Mouse (Mus musculus) heart, embryonic 11.5 days (tissue): Measurements from ENCODE around the gene Tbata. TPM values are rescaled to one million over a fixed set of nuclear protein-coding genes. Genes with fewer than 3 reads are reported as not detected.

Experiments
- ATAC-seq: fragments of 200-750 bp; cut with Nextera tagmentation; replicated peaks from 2 replicates; pipeline ENCODE4 v1.8.0; 2017; ENCODE audit warnings: moderate library complexity; ENCODE audit not compliant: insufficient number of reproducible peaks, low FRiP score, low TSS enrichment
- H3K27ac ChIP-seq: fragments of 300-500 bp; sonication (generic); 2 replicates; pipeline ENCODE4 v1.5.1; 2014; ENCODE audit warnings: mild to moderate bottlenecking, low read depth, low read length
- H3K27me3 ChIP-seq: fragments of 300-500 bp; sonication (generic); 2 replicates; pipeline ENCODE4 v1.6.1; 2014; ENCODE audit warnings: mild to moderate bottlenecking, low read length, mixed read lengths; ENCODE audit not compliant: control insufficient read depth, insufficient read depth
- H3K36me3 ChIP-seq: fragments of 300-500 bp; sonication (generic); 2 replicates; pipeline ENCODE4 v1.6.1; 2014; ENCODE audit warnings: mild to moderate bottlenecking, low read length, moderate library complexity, mixed read lengths; ENCODE audit not compliant: control insufficient read depth, insufficient read depth
- H3K4me1 ChIP-seq: fragments of 300-500 bp; sonication (generic); 2 replicates; pipeline ENCODE4 v1.6.1; 2014; ENCODE audit warnings: low read length; ENCODE audit not compliant: control insufficient read depth, insufficient read depth
- H3K4me2 ChIP-seq: fragments of 300-500 bp; sonication (generic); 2 replicates; pipeline ENCODE4 v1.6.1; 2014; ENCODE audit warnings: mild to moderate bottlenecking, moderate library complexity
- H3K4me3 ChIP-seq: fragments of 300-500 bp; sonication (generic); 2 replicates; pipeline ENCODE4 v1.5.1; 2014; ENCODE audit warnings: low read depth, low read length
- H3K9ac ChIP-seq: fragments of 300-500 bp; sonication (generic); 2 replicates; pipeline ENCODE4 v1.6.1; 2014; ENCODE audit warnings: mild to moderate bottlenecking, low read depth, low read length, moderate library complexity
- H3K9me3 ChIP-seq: fragments of 300-500 bp; sonication (generic); replicated peaks from 2 replicates; pipeline ENCODE4 v1.6.1; 2016; ENCODE audit warnings: low read length; ENCODE audit not compliant: control insufficient read depth
- WGBS: fragments of 180-500 bp; shearing (Covaris S2); extraction: QIAGEN DNeasy Blood & Tissue Kit; methylation state at CpG from one replicate; pipeline ENCODE4 v1.1.7; 2014; ENCODE audit not compliant: insufficient replicate concordance; 5-methylcytosine and 5-hydroxymethylcytosine counted together
- polyA plus RNA-seq: library from polyadenylated mRNA; unstranded; fragments of >200 nt; fragmentation: Nextera tagmentation; extraction: Ambion mirVana; gene quantifications from 2 replicates; pipeline ENCODE4 v1.2.1, GENCODE M21; 2014

The Tbata gene
- polyA plus RNA-seq, 1 experiment from 2014 or later: not detected

DNA sequence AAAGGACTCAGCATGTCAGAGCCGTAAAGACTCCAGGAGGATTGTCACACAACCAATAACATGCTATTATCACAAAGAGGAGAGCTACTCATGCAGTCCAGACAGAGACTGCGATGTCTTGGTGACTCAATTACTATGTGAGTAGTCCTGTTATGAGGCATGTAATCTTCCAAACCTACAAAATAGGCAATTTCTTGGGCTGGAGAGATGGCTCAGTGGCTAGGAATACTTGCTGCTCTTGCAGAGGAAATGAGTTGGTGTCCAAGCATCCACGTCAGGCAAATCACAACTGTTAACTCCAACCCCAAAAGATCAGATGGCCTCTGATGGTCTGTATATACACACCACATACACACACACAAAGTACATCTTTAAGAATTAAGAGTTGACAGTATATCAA is 16.1 kb upstream of the Tbata start:
- H3K36me3 ChIP-seq: no peaks in the 10 kb centered on the region
- no peak for ATAC-seq
- 71% methylated on average over 3 of the region's 3 CpGs for WGBS
- no peak overlapping the region for H3K4me2 ChIP-seq
- no peak overlapping the region for H3K4me3 ChIP-seq
- no peak overlapping the region for H3K27ac ChIP-seq
- H3K9me3 ChIP-seq: no peaks in the 10 kb centered on the region
- peaks cover 3% of the 10 kb centered on the region; the same call in 1 of the 2 replicates for H3K4me1 ChIP-seq
- H3K9ac ChIP-seq: no peak overlapping the region
- no peaks in the 10 kb centered on the region for H3K27me3 ChIP-seq

DNA sequence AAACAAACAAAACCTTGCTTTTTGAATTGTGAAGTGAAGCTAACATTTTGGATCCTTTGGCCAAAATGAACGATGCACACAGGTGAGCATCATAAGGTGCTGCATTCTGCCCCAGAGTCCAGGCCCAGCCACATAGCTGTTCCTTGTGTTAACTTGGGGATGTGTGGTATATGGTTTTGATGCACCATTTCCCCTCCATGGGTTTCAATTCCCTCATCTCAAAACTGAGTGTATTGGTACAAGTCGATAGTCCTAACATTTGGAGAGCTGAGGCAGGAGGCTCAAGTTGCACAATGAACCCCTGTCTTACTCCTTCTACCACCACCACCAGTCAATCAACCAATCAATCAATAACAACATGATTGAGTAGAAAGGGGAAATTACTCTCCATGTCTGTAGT is 15.3 kb upstream of the Tbata start:
- 84% methylated on average over 2 of the region's 2 CpGs for WGBS
- ATAC-seq: no peak

DNA sequence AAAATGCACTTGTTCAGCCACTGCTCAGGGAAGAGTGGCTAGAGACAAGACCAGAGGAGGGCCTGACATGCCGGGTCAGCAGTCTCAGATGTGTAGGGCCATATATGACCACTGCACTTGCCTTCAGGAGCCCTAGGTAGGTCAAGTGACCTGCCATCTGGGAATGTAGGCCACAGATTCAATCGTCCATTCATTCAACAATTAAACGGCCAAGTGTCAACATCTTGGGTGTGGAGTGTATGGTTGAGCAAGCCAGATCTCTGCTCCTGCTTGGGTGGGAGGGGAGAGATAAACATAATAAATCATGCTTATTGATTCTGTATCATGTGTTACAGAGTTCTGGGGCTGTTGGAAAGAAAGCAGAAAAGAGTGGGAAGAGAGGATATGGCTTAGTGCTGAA is 13.2 kb upstream of the Tbata start:
- H3K27me3 ChIP-seq: no peaks in the 10 kb centered on the region
- WGBS: 73% methylated on average over 3 of the region's 3 CpGs
- no peaks in the 10 kb centered on the region for H3K36me3 ChIP-seq
- ATAC-seq: no peak
- H3K4me2 ChIP-seq: no peak overlapping the region
- no peaks in the 10 kb centered on the region for H3K9me3 ChIP-seq
- H3K4me3 ChIP-seq: no peak overlapping the region
- H3K4me1 ChIP-seq: no peaks in the 10 kb centered on the region; the same call in 1 of the 2 replicates
- no peak overlapping the region for H3K9ac ChIP-seq
- no peak overlapping the region for H3K27ac ChIP-seq

More for the DNA sequence above, 15.3 kb upstream of the Tbata start:
- no peak overlapping the region for H3K4me3 ChIP-seq
- H3K4me2 ChIP-seq: no peak overlapping the region
- H3K27me3 ChIP-seq: no peaks in the 10 kb centered on the region
- H3K27ac ChIP-seq: no peak overlapping the region
- no peaks in the 10 kb centered on the region for H3K36me3 ChIP-seq
- no peak overlapping the region for H3K9ac ChIP-seq
- peaks cover 3% of the 10 kb centered on the region; the same call in 1 of the 2 replicates for H3K4me1 ChIP-seq
- H3K9me3 ChIP-seq: no peaks in the 10 kb centered on the region

DNA sequence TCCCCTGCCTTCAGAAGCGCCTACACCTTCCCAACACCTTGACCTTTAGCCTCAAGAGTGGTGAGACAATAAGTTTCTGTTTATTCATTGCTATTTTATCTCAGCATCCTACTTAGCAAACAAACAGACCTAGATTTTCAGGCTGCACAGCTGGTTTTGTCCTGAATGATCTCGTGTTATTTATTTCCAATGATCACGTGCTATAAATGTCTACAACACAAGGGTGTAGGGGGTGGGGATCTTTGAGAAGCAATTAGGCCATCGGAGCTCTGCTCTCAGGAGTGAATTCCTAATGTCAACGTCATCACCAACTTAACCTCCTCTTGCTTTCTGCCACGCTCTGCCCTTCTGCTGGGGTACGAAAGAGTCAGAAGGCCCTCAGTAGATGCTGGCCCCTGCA is 11.7 kb upstream of the Tbata start:
- Histone ChIP-seq H3K27ac (no peak overlapping the region), H3K4me1 (no peaks in the 10 kb centered on the region), H3K27me3 (no peaks in the 10 kb centered on the region), H3K36me3 (no peaks in the 10 kb centered on the region), H3K4me2 (no peak overlapping the region), H3K9me3 (no peaks in the 10 kb centered on the region), H3K4me3 (no peak overlapping the region), H3K9ac (no peak overlapping the region)
- ATAC-seq: no peak
- 66% methylated on average over 7 of the region's 7 CpGs for WGBS

DNA sequence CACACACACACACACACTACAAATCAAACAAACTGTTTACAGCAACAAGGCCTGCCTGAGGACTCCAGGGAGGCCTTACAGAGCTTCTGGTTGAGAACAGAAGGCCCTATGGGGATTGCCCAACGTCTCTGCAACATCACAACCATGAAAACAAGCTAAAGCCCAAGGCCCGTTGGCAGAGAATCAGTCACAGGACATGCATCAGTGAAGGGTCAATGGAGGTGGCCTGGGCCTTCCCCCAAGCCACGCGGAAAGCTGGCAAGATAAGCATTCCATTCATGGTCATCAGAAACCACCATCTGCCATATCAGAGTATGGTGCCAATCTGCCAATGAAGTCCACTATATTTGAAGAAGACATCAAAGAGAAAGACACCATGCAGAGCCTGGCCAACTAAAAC is 11.1 kb upstream of the Tbata start:
- H3K9ac ChIP-seq: no peak overlapping the region
- no peaks in the 10 kb centered on the region for H3K27me3 ChIP-seq
- no peaks in the 10 kb centered on the region for H3K36me3 ChIP-seq
- H3K4me3 ChIP-seq: no peak overlapping the region
- H3K4me1 ChIP-seq: no peaks in the 10 kb centered on the region
- H3K4me2 ChIP-seq: no peak overlapping the region
- no peak for ATAC-seq
- H3K27ac ChIP-seq: no peak overlapping the region
- H3K9me3 ChIP-seq: no peaks in the 10 kb centered on the region
- WGBS: 82% methylated on average over 4 of the region's 4 CpGs

DNA sequence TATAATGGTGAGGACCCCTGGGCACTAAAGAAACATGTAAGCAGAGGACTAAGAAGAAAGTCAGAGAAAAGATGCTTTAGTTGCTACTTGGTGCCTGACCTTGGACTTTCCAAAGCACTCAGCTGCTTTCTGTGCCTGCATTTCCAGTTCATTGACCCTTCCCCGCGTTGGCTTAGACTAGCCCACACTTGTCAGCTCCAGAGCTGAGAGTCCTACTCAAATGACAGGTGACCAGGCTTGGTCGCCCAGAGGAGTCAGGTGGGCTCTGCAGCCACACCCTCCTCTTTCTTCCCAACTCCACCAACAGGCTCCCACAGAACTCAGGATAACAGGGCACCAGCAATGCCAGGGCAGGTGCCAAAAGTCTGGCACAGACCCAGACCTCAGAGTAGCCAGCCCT is 9.4 kb upstream of the Tbata start:
- no peak overlapping the region for H3K4me3 ChIP-seq
- H3K27me3 ChIP-seq: peaks cover 2% of the 10 kb centered on the region; the same call in 1 of the 2 replicates
- H3K36me3 ChIP-seq: no peaks in the 10 kb centered on the region
- H3K27ac ChIP-seq: no peak overlapping the region
- H3K9me3 ChIP-seq: no peaks in the 10 kb centered on the region
- no peak overlapping the region for H3K4me2 ChIP-seq
- ATAC-seq: no peak
- no peak overlapping the region for H3K9ac ChIP-seq
- no peaks in the 10 kb centered on the region for H3K4me1 ChIP-seq
- WGBS: 72% methylated on average over 3 of the region's 3 CpGs

DNA sequence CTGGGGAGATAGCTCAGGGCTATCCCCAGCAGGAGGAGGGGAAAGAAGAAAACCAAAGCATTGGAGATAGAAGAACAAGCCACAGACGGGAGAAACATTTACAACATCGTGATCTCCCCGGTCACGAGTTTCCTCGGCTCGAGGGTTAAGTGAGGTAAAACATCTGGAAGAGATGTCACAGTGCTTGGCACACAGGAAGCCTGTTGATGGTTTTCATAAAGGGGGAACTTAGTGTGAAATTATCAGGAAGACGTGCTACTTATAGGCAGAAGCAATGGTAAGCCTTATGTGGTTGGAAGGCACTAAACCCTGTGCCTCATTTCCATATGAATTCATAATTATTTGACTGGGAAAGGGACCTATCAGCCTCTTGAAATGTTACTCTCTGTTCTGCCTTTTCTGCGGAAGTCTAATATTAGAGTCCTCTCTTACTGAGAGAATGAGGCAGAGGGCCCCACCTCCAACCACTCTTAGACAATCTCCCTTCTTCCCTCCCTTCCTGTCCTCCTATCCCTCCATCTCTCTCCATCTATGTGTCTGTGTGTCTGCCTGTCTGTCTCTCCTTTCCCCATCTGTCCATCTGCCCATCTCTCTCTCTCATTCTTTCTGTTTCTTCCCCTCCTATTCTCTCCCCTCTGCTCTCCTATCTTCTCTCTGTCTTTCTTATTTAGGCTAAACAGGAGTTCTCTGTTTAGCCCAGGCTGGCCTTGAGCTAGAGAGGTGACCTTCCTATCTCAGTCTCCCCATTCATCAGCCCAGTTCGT is 4.2 kb upstream of the Tbata start:
- Histone ChIP-seq H3K27ac (no peak overlapping the region), H3K27me3 (peaks cover 2% of the 10 kb centered on the region), H3K9ac (no peak overlapping the region), H3K4me3 (no peak overlapping the region), H3K9me3 (no peaks in the 10 kb centered on the region), H3K4me2 (no peak overlapping the region), H3K4me1 (no peaks in the 10 kb centered on the region), H3K36me3 (no peaks in the 10 kb centered on the region)
- WGBS: 55% methylated on average over 9 of the region's 9 CpGs
- ATAC-seq: no peak

DNA sequence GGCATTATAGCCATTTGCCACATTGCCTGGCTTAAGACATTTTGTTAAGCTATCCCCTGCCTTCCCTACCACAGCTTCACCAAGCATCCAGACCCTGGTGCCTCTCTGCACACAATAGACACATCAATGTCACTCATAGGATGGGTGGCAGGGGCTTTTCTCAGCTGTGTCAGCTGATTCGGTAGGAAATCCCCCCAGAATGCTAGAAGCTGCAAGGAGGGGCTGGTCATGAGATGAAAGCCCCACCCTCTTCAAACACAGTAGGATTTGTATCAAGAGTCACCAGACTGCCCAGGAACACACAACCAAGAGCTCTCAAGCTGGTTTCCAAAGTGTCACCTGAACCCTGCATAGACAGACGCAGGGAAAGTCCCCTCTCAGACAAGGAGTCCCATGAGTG is 3.4 kb upstream of the Tbata start:
- H3K36me3 ChIP-seq: no peaks in the 10 kb centered on the region
- 57% methylated on average over 2 of the region's 2 CpGs for WGBS

DNA sequence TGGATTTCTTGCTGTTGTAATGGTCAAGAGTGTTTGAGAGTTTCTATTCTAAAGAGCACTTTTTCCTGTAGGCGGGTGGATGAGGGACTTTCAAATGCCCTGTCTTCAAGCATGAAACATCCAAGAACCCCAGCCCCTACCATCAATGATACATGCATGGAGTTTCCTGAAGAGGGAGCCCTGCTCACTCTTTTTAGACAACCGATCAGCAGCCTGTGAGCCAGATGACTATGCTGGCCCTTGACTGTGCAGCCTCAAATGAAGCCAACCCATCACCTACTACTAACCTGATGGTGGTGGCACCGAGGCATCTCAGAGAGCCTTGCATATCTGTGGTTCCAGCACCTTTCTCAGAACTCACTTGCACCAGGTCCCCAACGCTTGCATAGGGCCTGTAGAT is 742 bp downstream of the Tbata start:
- H3K4me1 ChIP-seq: peaks cover 2% of the 10 kb centered on the region; the same call in 1 of the 2 replicates
- no peak overlapping the region for H3K4me2 ChIP-seq
- no peak for ATAC-seq
- no peak overlapping the region for H3K9ac ChIP-seq
- no peaks in the 10 kb centered on the region for H3K36me3 ChIP-seq
- no peak overlapping the region for H3K4me3 ChIP-seq
- H3K9me3 ChIP-seq: no peaks in the 10 kb centered on the region
- peaks cover 19% of the 10 kb centered on the region for H3K27me3 ChIP-seq
- WGBS: 72% methylated on average over 4 of the region's 4 CpGs
- no peak overlapping the region for H3K27ac ChIP-seq

More for the DNA sequence above, 3.4 kb upstream of the Tbata start:
- Histone ChIP-seq H3K4me1 (no peaks in the 10 kb centered on the region), H3K9me3 (no peaks in the 10 kb centered on the region), H3K9ac (no peak overlapping the region), H3K27ac (no peak overlapping the region), H3K4me2 (no peak overlapping the region), H3K4me3 (no peak overlapping the region), H3K27me3 (peaks cover 2% of the 10 kb centered on the region)
- no peak for ATAC-seq
